Mouse (Mus musculus): ENCODE results near the gene Tmem255b. TPM values are rescaled to one million over a fixed set of nuclear protein-coding genes. Genes with fewer than 3 reads are reported as not detected.

Gene Tmem255b
- total RNA-seq, 1 experiment, result 0.18 TPM

GRCm38 (mm10) chr8:13481089-13481554, 46.1 kb downstream of the Tmem255b start:
- in situ Hi-C loops (cut with MboI; ENCODE audit: low sequenced_read_pairs in 2 of 2, unreplicated experiment in 2 of 2), result no loop called here
- Histone ChIP-seq H3K4me3 (ENCODE audit: insufficient read depth in 1 of 2, low read depth in 1 of 2, low read length in 2 of 2, poor library complexity in 1 of 2, severe bottlenecking in 1 of 2) (no peak overlapping the region), H3K9me3 (ENCODE audit: control insufficient read depth, insufficient read depth, low read depth, low read length) (no peaks in the 10 kb centered on the region), H3K27ac (ENCODE audit: insufficient read depth, low read depth, low read length, poor library complexity, severe bottlenecking) (no peak overlapping the region), H3K36me3 (ENCODE audit: control insufficient read depth, insufficient read depth, low read length, poor library complexity, severe bottlenecking) (no peaks in the 10 kb centered on the region), H3K4me1 (ENCODE audit: control insufficient read depth in 2 of 2, insufficient read depth in 2 of 2, low read length in 2 of 2, poor library complexity in 1 of 2) (no peaks in the 10 kb centered on the region), H3K9ac (ENCODE audit: insufficient read depth, low read depth, low read length, poor library complexity, severe bottlenecking) (no peak overlapping the region)
- DNase-seq (ENCODE audit: low read depth, low spot score), result no peak
- no peak for TF ChIP-seq ZC3H11A (IDR thresholded peaks at IDR 0.05; ENCODE audit: borderline replicate concordance, low read depth, low read length)

GRCm38 (mm10) chr8:13481596-13481995, 46.6 kb downstream of the Tmem255b start:
- no peak for DNase-seq (ENCODE audit: low read depth, low spot score)
- in situ Hi-C loops (cut with MboI; ENCODE audit: low sequenced_read_pairs in 2 of 2, unreplicated experiment in 2 of 2), result no loop called here
- no peak for TF ChIP-seq ZC3H11A (IDR thresholded peaks at IDR 0.05; ENCODE audit: borderline replicate concordance, low read depth, low read length)
- no peak for TF ChIP-seq MAFK (IDR thresholded peaks at IDR 0.05; ENCODE audit: insufficient read depth, low read depth, low read length)
- Histone ChIP-seq H3K9me3 (ENCODE audit: control insufficient read depth, insufficient read depth, low read depth, low read length) (no peaks in the 10 kb centered on the region), H3K9ac (ENCODE audit: insufficient read depth, low read depth, low read length, poor library complexity, severe bottlenecking) (no peak overlapping the region), H3K36me3 (ENCODE audit: control insufficient read depth, insufficient read depth, low read length, poor library complexity, severe bottlenecking) (no peaks in the 10 kb centered on the region), H3K4me3 (ENCODE audit: insufficient read depth in 1 of 2, low read depth in 1 of 2, low read length in 2 of 2, poor library complexity in 1 of 2, severe bottlenecking in 1 of 2) (no peak overlapping the region), H3K4me1 (ENCODE audit: control insufficient read depth in 2 of 2, insufficient read depth in 2 of 2, low read length in 2 of 2, poor library complexity in 1 of 2) (no peaks in the 10 kb centered on the region), H3K27ac (ENCODE audit: insufficient read depth, low read depth, low read length, poor library complexity, severe bottlenecking) (no peak overlapping the region)

DNA sequence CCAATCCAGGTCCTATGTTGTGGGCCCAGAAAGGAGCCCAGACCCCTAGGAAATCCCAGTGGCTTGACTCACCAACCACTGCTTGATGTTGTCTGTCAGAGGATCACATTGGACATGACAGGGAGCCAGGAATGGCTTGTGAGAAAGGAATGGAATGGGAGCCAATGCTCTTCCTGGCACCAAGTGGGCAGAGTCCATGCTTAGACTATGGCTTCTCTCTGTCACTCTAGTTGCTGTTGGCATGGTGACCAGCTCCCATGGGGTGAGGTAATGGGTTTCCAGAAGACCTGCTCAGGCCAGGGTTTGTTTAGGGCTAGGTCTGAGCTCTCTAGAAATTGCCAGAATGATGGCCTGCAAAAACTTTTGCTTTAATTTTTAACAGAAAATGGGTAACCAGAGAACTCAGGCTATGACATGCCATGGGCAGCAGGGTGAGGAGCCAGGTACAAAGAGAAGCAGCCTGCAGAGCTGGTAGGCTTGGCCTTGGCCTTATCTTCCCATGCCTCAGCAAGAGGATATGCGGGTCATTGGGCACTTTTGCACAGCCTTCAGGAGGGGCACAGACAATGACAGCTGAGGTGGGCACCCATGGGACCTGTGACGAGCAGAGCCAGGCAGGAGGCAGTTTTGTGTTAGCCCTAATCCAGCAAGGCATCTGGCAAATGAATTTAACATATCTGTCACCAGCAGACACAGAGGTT, 47.3 kb downstream of the Tmem255b start:
- Histone ChIP-seq H3K9me3 (ENCODE audit: control insufficient read depth, insufficient read depth, low read depth, low read length) (no peaks in the 10 kb centered on the region), H3K4me3 (ENCODE audit: insufficient read depth in 1 of 2, low read depth in 1 of 2, low read length in 2 of 2, poor library complexity in 1 of 2, severe bottlenecking in 1 of 2) (no peak overlapping the region), H3K4me1 (ENCODE audit: control insufficient read depth in 2 of 2, insufficient read depth in 2 of 2, low read length in 2 of 2, poor library complexity in 1 of 2) (no peaks in the 10 kb centered on the region), H3K9ac (ENCODE audit: insufficient read depth, low read depth, low read length, poor library complexity, severe bottlenecking) (no peak overlapping the region), H3K36me3 (ENCODE audit: control insufficient read depth, insufficient read depth, low read length, poor library complexity, severe bottlenecking) (no peaks in the 10 kb centered on the region), H3K27ac (ENCODE audit: insufficient read depth, low read depth, low read length, poor library complexity, severe bottlenecking) (no peak overlapping the region)
- no peak for DNase-seq (ENCODE audit: low read depth, low spot score)
- TF ChIP-seq ZNF384 (IDR thresholded peaks at IDR 0.05; ENCODE audit: low read depth, low read length), result no peak
- TF ChIP-seq HCFC1 (IDR thresholded peaks at IDR 0.05; ENCODE audit: borderline replicate concordance, insufficient read depth, low read length), result no peak
- TF ChIP-seq MAFK (IDR thresholded peaks at IDR 0.05; ENCODE audit: insufficient read depth, low read depth, low read length), result no peak
- TF ChIP-seq ZC3H11A (IDR thresholded peaks at IDR 0.05; ENCODE audit: borderline replicate concordance, low read depth, low read length), result no peak
- no peak for TF ChIP-seq CHD2 (IDR thresholded peaks at IDR 0.05; ENCODE audit: low read depth, low read length)
- in situ Hi-C loops (cut with MboI; ENCODE audit: low sequenced_read_pairs in 2 of 2, unreplicated experiment in 2 of 2), result no loop called here

DNA sequence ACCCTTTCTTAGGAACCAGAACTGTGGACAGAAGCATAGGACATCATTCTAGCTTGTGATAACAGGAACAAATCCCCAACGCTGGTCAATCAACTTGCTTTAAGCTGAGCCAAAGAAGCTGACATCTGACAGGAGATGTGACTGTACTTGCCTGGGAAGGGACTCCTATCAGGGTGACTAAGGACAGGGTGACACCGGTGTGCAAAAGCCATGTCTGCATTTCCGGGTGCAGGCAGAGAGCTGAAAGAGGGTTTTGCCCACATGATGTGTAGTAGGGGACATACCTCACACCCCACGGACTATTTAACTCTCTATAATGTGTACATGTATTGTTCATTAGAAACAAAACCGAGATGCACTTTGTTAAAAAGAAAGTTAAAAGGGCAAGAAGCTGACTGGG, 48.2 kb downstream of the Tmem255b start:
- Histone ChIP-seq H3K4me1 (ENCODE audit: control insufficient read depth in 2 of 2, insufficient read depth in 2 of 2, low read length in 2 of 2, poor library complexity in 1 of 2) (no peaks in the 10 kb centered on the region), H3K9ac (ENCODE audit: insufficient read depth, low read depth, low read length, poor library complexity, severe bottlenecking) (no peak overlapping the region), H3K4me3 (ENCODE audit: insufficient read depth in 1 of 2, low read depth in 1 of 2, low read length in 2 of 2, poor library complexity in 1 of 2, severe bottlenecking in 1 of 2) (no peak overlapping the region), H3K36me3 (ENCODE audit: control insufficient read depth, insufficient read depth, low read length, poor library complexity, severe bottlenecking) (no peaks in the 10 kb centered on the region), H3K9me3 (ENCODE audit: control insufficient read depth, insufficient read depth, low read depth, low read length) (no peaks in the 10 kb centered on the region), H3K27ac (ENCODE audit: insufficient read depth, low read depth, low read length, poor library complexity, severe bottlenecking) (no peak overlapping the region)
- in situ Hi-C loops (cut with MboI; ENCODE audit: low sequenced_read_pairs in 2 of 2, unreplicated experiment in 2 of 2), result no loop called here
- DNase-seq (ENCODE audit: low read depth, low spot score), result no peak
- TF ChIP-seq ZNF384 (IDR thresholded peaks at IDR 0.05; ENCODE audit: low read depth, low read length), result no peak

DNA sequence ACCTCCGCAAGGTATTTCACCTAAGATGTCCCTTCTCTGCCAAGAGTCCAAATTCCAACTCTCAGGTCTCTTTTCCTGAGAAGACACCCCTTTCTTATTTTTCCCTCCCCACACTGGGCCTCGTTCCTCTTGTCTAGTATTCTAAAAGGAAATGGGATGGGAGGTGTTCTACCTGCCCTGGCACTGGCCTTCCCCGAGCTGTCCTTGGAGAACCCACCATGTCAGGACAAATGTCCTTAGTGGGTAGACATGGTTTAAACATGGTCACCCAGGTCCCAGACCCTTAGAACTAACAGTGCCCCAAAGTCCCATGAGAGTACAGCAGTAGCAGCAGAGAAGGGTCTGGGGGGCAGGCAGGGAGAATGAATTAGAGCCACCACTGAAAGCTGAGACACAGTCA, 54.4 kb downstream of the Tmem255b start:
- H3K4me1 ChIP-seq (ENCODE audit: control insufficient read depth in 2 of 2, insufficient read depth in 2 of 2, low read length in 2 of 2, poor library complexity in 1 of 2), result peaks cover 0 to 24% of the 10 kb centered on the region in 2 experiments; a peak in 3 of 4 replicates
- H3K9ac ChIP-seq (ENCODE audit: insufficient read depth, low read depth, low read length, poor library complexity, severe bottlenecking), result no peak overlapping the region
- in situ Hi-C loops (cut with MboI; ENCODE audit: low sequenced_read_pairs in 2 of 2, unreplicated experiment in 2 of 2), result no loop called here
- no peak overlapping the region for H3K27ac ChIP-seq (ENCODE audit: insufficient read depth, low read depth, low read length, poor library complexity, severe bottlenecking)
- no peaks in the 10 kb centered on the region for H3K36me3 ChIP-seq (ENCODE audit: control insufficient read depth, insufficient read depth, low read length, poor library complexity, severe bottlenecking)
- no peaks in the 10 kb centered on the region for H3K9me3 ChIP-seq (ENCODE audit: control insufficient read depth, insufficient read depth, low read depth, low read length)
- no peak for DNase-seq (ENCODE audit: low read depth, low spot score)
- no peak for TF ChIP-seq CHD2 (IDR thresholded peaks at IDR 0.05; ENCODE audit: low read depth, low read length)
- H3K4me3 ChIP-seq (ENCODE audit: insufficient read depth in 1 of 2, low read depth in 1 of 2, low read length in 2 of 2, poor library complexity in 1 of 2, severe bottlenecking in 1 of 2), result no peak overlapping the region

Data from ES-E14 (cell line).